Mouse (Mus musculus): ENCODE results near the gene Krtap5-2. TPM values are rescaled to one million over a fixed set of nuclear protein-coding genes. Genes with fewer than 3 reads are reported as not detected.
"Not testable (repeated sequence)": the region's sequence is repeated elsewhere in the genome, so short reads cannot be mapped to it uniquely, and the experiment has no call there.

The Krtap5-2 gene
- polyA plus RNA-seq, 1 experiment from 2014 or later, result not detected

GRCm38 (mm10) chr7:142135934-142136333 is 39.9 kb downstream of the Krtap5-2 start, which contains the start of gene Gm39115:
Gene Gm39115 (minus strand): TSS chr7:142136034.
- not testable (repeated sequence) for H3K4me3 ChIP-seq; H3K9me3 ChIP-seq (replicated peaks); H3K36me3 ChIP-seq; H3K4me1 ChIP-seq (replicated peaks); ATAC-seq (ENCODE audit: insufficient number of reproducible peaks, low FRiP score); H3K9ac ChIP-seq; H3K27ac ChIP-seq (ENCODE audit: poor library complexity, severe bottlenecking); H3K4me2 ChIP-seq; H3K27me3 ChIP-seq (replicated peaks)
- WGBS, result 30% methylated on average over 2 of the region's 2 CpGs

GRCm38 (mm10) chr7:142134206-142134995 is 41.4 kb downstream of the Krtap5-2 start:
- Histone ChIP-seq H3K4me3 (no peak overlapping the region), H3K27ac (ENCODE audit: poor library complexity, severe bottlenecking) (no peak overlapping the region), H3K36me3 (no peaks in the 10 kb centered on the region), H3K9ac (no peak overlapping the region), H3K9me3 (replicated peaks) (no peaks in the 10 kb centered on the region), H3K27me3 (replicated peaks) (peaks cover 12% of the 10 kb centered on the region; the same call in 1 of the 2 replicates), H3K4me1 (replicated peaks) (no peaks in the 10 kb centered on the region), H3K4me2 (no peak overlapping the region)
- 46% methylated on average over 4 of the region's 4 CpGs for WGBS
- ATAC-seq (ENCODE audit: insufficient number of reproducible peaks, low FRiP score), result no peak

GRCm38 (mm10) chr7:142128843-142129242 is 47.0 kb downstream of the Krtap5-2 start:
- 52% methylated on average over 4 of the region's 4 CpGs for WGBS

More at GRCm38 (mm10) chr7:142128843-142129242, 47.0 kb downstream of the Krtap5-2 start:
- Histone ChIP-seq H3K36me3 (no peaks in the 10 kb centered on the region), H3K9ac (no peak overlapping the region), H3K9me3 (replicated peaks) (no peaks in the 10 kb centered on the region), H3K4me3 (no peak overlapping the region), H3K27ac (ENCODE audit: poor library complexity, severe bottlenecking) (no peak overlapping the region), H3K4me2 (no peak overlapping the region), H3K4me1 (replicated peaks) (no peaks in the 10 kb centered on the region), H3K27me3 (replicated peaks) (peaks cover 16% of the 10 kb centered on the region; the same call in 1 of the 2 replicates)
- ATAC-seq (ENCODE audit: insufficient number of reproducible peaks, low FRiP score), result no peak

Other genes starting within 250 kb of the Krtap5-2 start
- 0.40 TPM in 2 replicates for gene Brsk2, start 226.3 kb downstream of the Krtap5-2 start, polyA plus RNA-seq (2016; fragmentation: Nextera tagmentation; extraction: Ambion mirVana)
- gene Mob2, start 114.9 kb downstream of the Krtap5-2 start, polyA plus RNA-seq (2016; fragmentation: Nextera tagmentation; extraction: Ambion mirVana), result 42.7 and 43.6 TPM in 2 replicates
- 17.7 and 17.8 TPM in 2 replicates for gene Dusp8, start 80.2 kb downstream of the Krtap5-2 start, polyA plus RNA-seq (2016; fragmentation: Nextera tagmentation; extraction: Ambion mirVana)
- gene Gm45618, start 55.3 kb downstream of the Krtap5-2 start, polyA plus RNA-seq (2016; fragmentation: Nextera tagmentation; extraction: Ambion mirVana), result not detected in 2 replicates
- not detected in 2 replicates for gene Gm39115, start 40.0 kb downstream of the Krtap5-2 start, polyA plus RNA-seq (2016; fragmentation: Nextera tagmentation; extraction: Ambion mirVana)
- gene Gm45337, start 31.4 kb downstream of the Krtap5-2 start, polyA plus RNA-seq (2016; fragmentation: Nextera tagmentation; extraction: Ambion mirVana), result not detected in 2 replicates
- gene Gm29735, start 18.9 kb downstream of the Krtap5-2 start, polyA plus RNA-seq (2016; fragmentation: Nextera tagmentation; extraction: Ambion mirVana), result not detected in 2 replicates
- not detected in 2 replicates for gene Gm4553, start 10.3 kb downstream of the Krtap5-2 start, polyA plus RNA-seq (2016; fragmentation: Nextera tagmentation; extraction: Ambion mirVana)
- not detected in 2 replicates for gene Gm10153, start 14.4 kb upstream of the Krtap5-2 start, polyA plus RNA-seq (2016; fragmentation: Nextera tagmentation; extraction: Ambion mirVana)
- not detected in 2 replicates for gene Krtap5-3, start 25.4 kb upstream of the Krtap5-2 start, polyA plus RNA-seq (2016; fragmentation: Nextera tagmentation; extraction: Ambion mirVana)
- gene Gm7579, start 35.9 kb upstream of the Krtap5-2 start, polyA plus RNA-seq (2016; fragmentation: Nextera tagmentation; extraction: Ambion mirVana), result not detected in 2 replicates
- not detected in 2 replicates for gene Krtap5-5, start 54.0 kb upstream of the Krtap5-2 start, polyA plus RNA-seq (2016; fragmentation: Nextera tagmentation; extraction: Ambion mirVana)
- not detected in 2 replicates for gene Gm40460, start 65.1 kb upstream of the Krtap5-2 start, polyA plus RNA-seq (2016; fragmentation: Nextera tagmentation; extraction: Ambion mirVana)
- gene Gm2431, start 82.3 kb upstream of the Krtap5-2 start, polyA plus RNA-seq (2016; fragmentation: Nextera tagmentation; extraction: Ambion mirVana), result not detected in 2 replicates
- gene Gm4559, start 98.4 kb upstream of the Krtap5-2 start, polyA plus RNA-seq (2016; fragmentation: Nextera tagmentation; extraction: Ambion mirVana), result not detected in 2 replicates
- not detected in 2 replicates for gene Krtap5-1, start 121.1 kb upstream of the Krtap5-2 start, polyA plus RNA-seq (2016; fragmentation: Nextera tagmentation; extraction: Ambion mirVana)
- gene Krtap5-4, start 127.5 kb upstream of the Krtap5-2 start, polyA plus RNA-seq (2016; fragmentation: Nextera tagmentation; extraction: Ambion mirVana), result not detected in 2 replicates
- 5.4 and 7.4 TPM in 2 replicates for gene Ifitm10, start 197.7 kb upstream of the Krtap5-2 start, polyA plus RNA-seq (2016; fragmentation: Nextera tagmentation; extraction: Ambion mirVana)
- 3.0 TPM in 1 of 2 replicates, not detected in the other for gene Gm49369, start 206.7 kb upstream of the Krtap5-2 start, polyA plus RNA-seq (2016; fragmentation: Nextera tagmentation; extraction: Ambion mirVana)
- gene Ctsd, start 212.0 kb upstream of the Krtap5-2 start, polyA plus RNA-seq (2016; fragmentation: Nextera tagmentation; extraction: Ambion mirVana), result 431 and 436 TPM in 2 replicates

Measured in heart, embryonic 12.5 days (tissue).